Mouse (Mus musculus): ENCODE results near the gene Hsd17b2. TPM values are rescaled to one million over a fixed set of nuclear protein-coding genes. Genes with fewer than 3 reads are reported as not detected.

Gene Hsd17b2
- total RNA-seq, 2 experiments from 2014 or later: 0.27 TPM; not detected in 1

- Histone ChIP-seq H3K27ac (no peak overlapping the region), H3K4me3 (no peak overlapping the region)
- DNase-seq (ENCODE audit: low spot score in 2 of 2): no peak
- TF ChIP-seq CTCF (conservative IDR thresholded peaks at IDR 0.05): no peak
These were observed 91.0 kb downstream of the Hsd17b2 start for GRCm38 (mm10) chr8:117792616-117793144.

- H3K4me3 ChIP-seq: no peak overlapping the region
- TF ChIP-seq CTCF (conservative IDR thresholded peaks at IDR 0.05): no peak
These were observed 92.9 kb downstream of the Hsd17b2 start for GRCm38 (mm10) chr8:117794581-117794980.

GRCm38 (mm10) chr8:117796464-117796863 lies 94.8 kb downstream of the Hsd17b2 start:
- no peak for TF ChIP-seq CTCF (conservative IDR thresholded peaks at IDR 0.05)
- no peak for DNase-seq (ENCODE audit: low spot score in 2 of 2)
- H3K27ac ChIP-seq: no peak overlapping the region
- no peak overlapping the region for H3K4me3 ChIP-seq

More at GRCm38 (mm10) chr8:117794581-117794980, 92.9 kb downstream of the Hsd17b2 start:
- H3K27ac ChIP-seq: no peak overlapping the region
- no peak for DNase-seq (ENCODE audit: low spot score in 2 of 2)

- TF ChIP-seq CTCF (conservative IDR thresholded peaks at IDR 0.05): no peak
- no peak overlapping the region for H3K27ac ChIP-seq
- no peak overlapping the region for H3K4me3 ChIP-seq
- DNase-seq (ENCODE audit: low spot score in 2 of 2): no peak
These were observed 96.4 kb downstream of the Hsd17b2 start for GRCm38 (mm10) chr8:117798066-117798465.

GRCm38 (mm10) chr8:117801443-117802298 lies 100.0 kb downstream of the Hsd17b2 start, which contains the start of gene Mphosph6:
TSS of gene Mphosph6 (minus strand) at chr8:117801943.
- peak; percentile 31 for TF ChIP-seq CTCF (conservative IDR thresholded peaks at IDR 0.05)

GRCm38 (mm10) chr8:117802299-117802689 lies 100.6 kb downstream of the Hsd17b2 start:
- no peak for DNase-seq (ENCODE audit: low spot score in 2 of 2)
- no peak for TF ChIP-seq CTCF (conservative IDR thresholded peaks at IDR 0.05)
- peak overlapping the region; percentile 67 for H3K27ac ChIP-seq
- H3K4me3 ChIP-seq: peak overlapping the region; percentile 97

More at GRCm38 (mm10) chr8:117801443-117802298, 100.0 kb downstream of the Hsd17b2 start, which contains the start of gene Mphosph6:
- H3K27ac ChIP-seq: peak within 1 kb of the TSS; percentile 85
- peak within 1 kb of the TSS; percentile 97 for H3K4me3 ChIP-seq
- DNase-seq (ENCODE audit: low spot score in 2 of 2): peak; percentile 95 to 96

GRCm38 (mm10) chr8:117805419-117805818 lies 103.7 kb downstream of the Hsd17b2 start:
- Histone ChIP-seq H3K27ac (no peak overlapping the region), H3K4me3 (no peak overlapping the region)
- TF ChIP-seq CTCF (conservative IDR thresholded peaks at IDR 0.05): no peak
- DNase-seq (ENCODE audit: low spot score in 2 of 2): no peak

Other genes with a start within 250 kb of the Hsd17b2 start
- gene Plcg2, start 203.6 kb upstream of the Hsd17b2 start, total RNA-seq (2021): 1 to 10 TPM; 3.3 to 4.1 TPM
- gene Sdr42e1, start 28.2 kb upstream of the Hsd17b2 start, total RNA-seq (2021): 1 to 10 TPM; 5.4 to 5.7 TPM
- 10 to 100 TPM; 21.1 to 24.8 TPM for gene Mphosph6, start 100.0 kb downstream of the Hsd17b2 start, total RNA-seq (2021)